Mouse (Mus musculus) E14TG2a.4 (cell line): Measurements from ENCODE around the gene Cyb5r4.
A peak's percentile ranks its signal among the peaks of the same experiment; 100 is the strongest.

ENCODE experiments used
- CTCF ChIP-seq: conservative IDR thresholded peaks from 2 replicates; pipeline ENCODE4 v1.5.1; 2014; ENCODE audit warnings: low read length
- POU5F1 ChIP-seq: IDR thresholded peaks from 2 replicates; pipeline ENCODE4 v1.6.1; 2014; ENCODE audit warnings: low read length, borderline replicate concordance

- TF ChIP-seq CTCF (peak; percentile 97), POU5F1 (no peak)
Measured at GRCm38 (mm10) chr9:87027423-87028084, 5.7 kb downstream of the Cyb5r4 start.
